In genomic region chr3:47348451-47348850, GRCm38 (mm10) we compare ENCODE assay signal across 20 mouse cellular contexts.
A peak's percentile ranks its signal among the peaks of the same experiment; 100 is the strongest.
DNase-seq lines count a peak whose midpoint lies in the region; ATAC-seq and TF ChIP-seq lines count a peak whose summit lies in the region.
"Had no signal": no experiment of that assay in that cellular context is flagged by ENCODE, and none has a peak within 500 bp of the region (broad histone marks: within the 10 kb centered on the region; RNA-seq: fewer than 3 reads in every experiment).

No protein-coding gene starts in this region.

- H3K36me3 ChIP-seq in midbrain, postnatal 0 days (ENCODE audit: insufficient read depth, low read length): no peaks in the 10 kb centered on the region
- H3K36me3 ChIP-seq in midbrain, embryonic 11.5 days (ENCODE audit: control insufficient read depth, insufficient read depth, low read length): no peaks in the 10 kb centered on the region
- no peaks in the 10 kb centered on the region for H3K36me3 ChIP-seq in neural tube, embryonic 15.5 days
- H3K36me3 ChIP-seq: embryonic facial prominence, embryonic 13.5 days; hindbrain, embryonic 12.5 days; limb, embryonic 10.5 days had no signal

- no peaks in the 10 kb centered on the region for H3K4me1 ChIP-seq in midbrain, postnatal 0 days (ENCODE audit: insufficient read depth, low read length)
- H3K4me1 ChIP-seq in midbrain, embryonic 11.5 days (ENCODE audit: control insufficient read depth, insufficient read depth, low read length): no peaks in the 10 kb centered on the region
- no peaks in the 10 kb centered on the region for H3K4me1 ChIP-seq in neural tube, embryonic 15.5 days
- H3K4me1 ChIP-seq: embryonic facial prominence, embryonic 13.5 days; hindbrain, embryonic 12.5 days; limb, embryonic 10.5 days had no signal

- no peak overlapping the region for H3K9ac ChIP-seq in midbrain, postnatal 0 days (replicated peaks; ENCODE audit: low read length, poor library complexity, severe bottlenecking)
- no peak overlapping the region for H3K9ac ChIP-seq in midbrain, embryonic 11.5 days (ENCODE audit: low read length)
- no peak overlapping the region for H3K9ac ChIP-seq in neural tube, embryonic 15.5 days (replicated peaks)
- H3K9ac ChIP-seq: embryonic facial prominence, embryonic 13.5 days; hindbrain, embryonic 12.5 days had no signal

- TF ChIP-seq CTCF in midbrain, postnatal 0 days (IDR thresholded peaks at IDR 0.05): no peak

- no peaks in the 10 kb centered on the region for H3K9me3 ChIP-seq in midbrain, postnatal 0 days (ENCODE audit: low read length)
- H3K9me3 ChIP-seq in midbrain, embryonic 11.5 days (ENCODE audit: control insufficient read depth, low read length): no peaks in the 10 kb centered on the region
- H3K9me3 ChIP-seq in neural tube, embryonic 15.5 days (replicated peaks): no peaks in the 10 kb centered on the region
- H3K9me3 ChIP-seq: embryonic facial prominence, embryonic 13.5 days; hindbrain, embryonic 12.5 days; limb, embryonic 10.5 days had no signal

- no peak for ATAC-seq in midbrain, postnatal 0 days (ENCODE audit: low FRiP score)
- ATAC-seq in midbrain, embryonic 11.5 days (ENCODE audit: low FRiP score): no peak
- ATAC-seq in neural tube, embryonic 15.5 days (ENCODE audit: low FRiP score): no peak
- ATAC-seq: midbrain, embryonic 16.5 days had no signal

- peak; percentile 16 to 24 for DNase-seq in cerebellum, postnatal 10 days
- no peak for DNase-seq in cerebellum, postnatal 36 days
- peak; percentile 35 to 52 for DNase-seq in frontal cortex, adult 2 months (ENCODE audit: extremely low spot score in 1 of 2, low spot score in 1 of 2)
- no peak for DNase-seq in frontal cortex, postnatal 10 days (ENCODE audit: low spot score in 2 of 2)
- peak; percentile 17 for DNase-seq in midbrain, postnatal 0 days (ENCODE audit: low spot score)
- no peak for DNase-seq in midbrain, embryonic 11.5 days (ENCODE audit: low spot score, missing footprints)
- no peak for DNase-seq in thymus, postnatal 10 days (ENCODE audit: low spot score in 2 of 2)
- DNase-seq: adrenal gland, postnatal 10 days; cerebellum, adult 9-10 months; embryo, embryonic 11 days; kidney, adult 2 months; lung, postnatal 4 days; right cerebral cortex, adult 18-20 months; thymus, adult 2 months had no signal

- no peak overlapping the region for H3K27ac ChIP-seq in midbrain, postnatal 0 days (ENCODE audit: low read depth, low read length)
- H3K27ac ChIP-seq in midbrain, embryonic 11.5 days (ENCODE audit: low read depth, low read length): no peak overlapping the region
- no peak overlapping the region for H3K27ac ChIP-seq in neural tube, embryonic 15.5 days (replicated peaks)
- H3K27ac ChIP-seq: embryonic facial prominence, embryonic 13.5 days; hindbrain, embryonic 12.5 days; kidney, postnatal 0 days; limb, embryonic 10.5 days had no signal

- H3K27me3 ChIP-seq in midbrain, postnatal 0 days (ENCODE audit: insufficient read depth, low read length): no peaks in the 10 kb centered on the region
- H3K27me3 ChIP-seq in midbrain, embryonic 11.5 days (ENCODE audit: control insufficient read depth, insufficient read depth, low read length): no peaks in the 10 kb centered on the region
- H3K27me3 ChIP-seq in neural tube, embryonic 15.5 days (replicated peaks): no peaks in the 10 kb centered on the region
- H3K27me3 ChIP-seq: embryonic facial prominence, embryonic 13.5 days; hindbrain, embryonic 12.5 days had no signal

- no peak overlapping the region for H3K4me2 ChIP-seq in midbrain, postnatal 0 days (ENCODE audit: low read depth, low read length, poor library complexity, severe bottlenecking)
- no peak overlapping the region for H3K4me2 ChIP-seq in midbrain, embryonic 11.5 days
- no peak overlapping the region for H3K4me2 ChIP-seq in neural tube, embryonic 15.5 days
- H3K4me2 ChIP-seq: embryonic facial prominence, embryonic 13.5 days; hindbrain, embryonic 12.5 days had no signal

- no peak overlapping the region for H3K4me3 ChIP-seq in midbrain, postnatal 0 days (ENCODE audit: low read depth, low read length)
- H3K4me3 ChIP-seq in midbrain, embryonic 11.5 days (ENCODE audit: low read depth, low read length): no peak overlapping the region
- no peak overlapping the region for H3K4me3 ChIP-seq in neural tube, embryonic 15.5 days (replicated peaks)
- H3K4me3 ChIP-seq: embryonic facial prominence, embryonic 13.5 days; hindbrain, embryonic 12.5 days; limb, embryonic 10.5 days had no signal

Comparison
In these comparisons a context has a peak if more than half of its experiments do, and no peak if none do; other contexts are left out.
1. DNase-seq: peak in cerebellum, postnatal 10 days (2 of 2), frontal cortex, adult 2 months (2 of 2) and midbrain, postnatal 0 days (single experiment); none in cerebellum, postnatal 36 days (0 of 2), frontal cortex, postnatal 10 days (0 of 2), midbrain, embryonic 11.5 days (single experiment) and thymus, postnatal 10 days (0 of 2).